Mouse (Mus musculus) intestine, embryonic 16.5 days (tissue): ENCODE data around the gene P4ha1. TPM values are rescaled to one million over a fixed set of nuclear protein-coding genes. Genes with fewer than 3 reads are reported as not detected.
"Not testable (repeated sequence)": the region's sequence is repeated elsewhere in the genome, so short reads cannot be mapped to it uniquely, and the experiment has no call there.

Experiments used
- ATAC-seq: fragments of 200-750 bp; cut with Nextera tagmentation; 2 replicates; pipeline ENCODE4 v1.8.0; 2017; ENCODE audit warnings: moderate TSS enrichment, moderate library complexity
- H3K27ac ChIP-seq: fragments of 300-500 bp; sonication (generic); 2 replicates; pipeline ENCODE4 v1.5.1; 2014; ENCODE audit warnings: mild to moderate bottlenecking, low read length
- H3K27me3 ChIP-seq: fragments of 300-500 bp; sonication (generic); replicated peaks from 2 replicates; pipeline ENCODE4 v1.6.1; 2014; ENCODE audit warnings: low read length, control low read depth, mixed read lengths; ENCODE audit not compliant: control insufficient read depth, insufficient read depth
- H3K36me3 ChIP-seq: fragments of 300-500 bp; sonication (generic); 2 replicates; pipeline ENCODE4 v1.6.1; 2014; ENCODE audit warnings: low read length, control low read depth; ENCODE audit not compliant: control insufficient read depth, insufficient read depth
- H3K4me1 ChIP-seq: fragments of 300-500 bp; sonication (generic); 2 replicates; pipeline ENCODE4 v1.6.1; 2014; ENCODE audit warnings: low read length, control low read depth, mixed read lengths; ENCODE audit not compliant: control insufficient read depth, insufficient read depth
- H3K4me2 ChIP-seq: fragments of 300-500 bp; sonication (generic); 2 replicates; pipeline ENCODE4 v1.6.1; 2014; ENCODE audit warnings: low read depth, low read length, control low read depth
- H3K4me3 ChIP-seq: fragments of 300-500 bp; sonication (generic); 2 replicates; pipeline ENCODE4 v1.5.1; 2014; ENCODE audit warnings: mild to moderate bottlenecking, low read length
- H3K9ac ChIP-seq: fragments of 300-500 bp; sonication (generic); 2 replicates; pipeline ENCODE4 v1.6.1; 2014; ENCODE audit warnings: low read depth, low read length
- H3K9me3 ChIP-seq: fragments of 300-500 bp; sonication (generic); 2 replicates; pipeline ENCODE4 v1.6.1; 2016; ENCODE audit warnings: low read length, control low read depth; ENCODE audit not compliant: control insufficient read depth
- WGBS: fragments of 180-500 bp; shearing (Covaris S2); extraction: QIAGEN DNeasy Blood & Tissue Kit; methylation state at CpG from one replicate; pipeline ENCODE4 v1.1.7; 2014; 5-methylcytosine and 5-hydroxymethylcytosine counted together
- polyA plus RNA-seq: library from polyadenylated mRNA; unstranded; fragments of >200 nt; fragmentation: Nextera tagmentation; extraction: Ambion mirVana; gene quantifications from 2 replicates; pipeline ENCODE4 v1.2.1, GENCODE M21; 2015

The P4ha1 gene
- polyA plus RNA-seq, 1 experiment from 2014 or later = 69.4 TPM

DNA sequence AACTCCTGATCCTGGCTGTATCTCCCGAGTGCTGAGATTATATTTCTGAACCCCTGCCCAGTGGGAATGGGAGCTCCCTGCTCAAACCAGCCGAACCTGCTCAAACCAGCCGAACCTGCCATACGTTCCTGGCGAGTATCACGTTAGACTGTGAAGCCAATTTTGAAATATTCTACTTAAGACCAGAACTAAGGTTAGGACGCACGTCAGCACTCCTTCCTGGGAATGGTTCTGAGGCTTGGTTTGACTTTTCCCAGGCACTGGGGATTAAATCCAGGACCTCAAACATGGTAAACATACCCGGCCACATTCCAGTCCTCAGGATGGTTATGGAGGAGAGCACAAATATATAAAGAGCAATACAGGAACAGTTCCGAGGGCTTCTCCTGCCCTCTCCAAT lies 54.8 kb downstream of the P4ha1 start:
- Histone ChIP-seq H3K27ac (no peak overlapping the region), H3K4me3 (no peak overlapping the region), H3K27me3 (no peaks in the 10 kb centered on the region), H3K36me3 (no peaks in the 10 kb centered on the region), H3K4me1 (no peaks in the 10 kb centered on the region), H3K9ac (no peak overlapping the region), H3K4me2 (no peak overlapping the region), H3K9me3 (no peaks in the 10 kb centered on the region)
- 66% methylated on average over 10 of the region's 10 CpGs for WGBS
- ATAC-seq = no peak

DNA sequence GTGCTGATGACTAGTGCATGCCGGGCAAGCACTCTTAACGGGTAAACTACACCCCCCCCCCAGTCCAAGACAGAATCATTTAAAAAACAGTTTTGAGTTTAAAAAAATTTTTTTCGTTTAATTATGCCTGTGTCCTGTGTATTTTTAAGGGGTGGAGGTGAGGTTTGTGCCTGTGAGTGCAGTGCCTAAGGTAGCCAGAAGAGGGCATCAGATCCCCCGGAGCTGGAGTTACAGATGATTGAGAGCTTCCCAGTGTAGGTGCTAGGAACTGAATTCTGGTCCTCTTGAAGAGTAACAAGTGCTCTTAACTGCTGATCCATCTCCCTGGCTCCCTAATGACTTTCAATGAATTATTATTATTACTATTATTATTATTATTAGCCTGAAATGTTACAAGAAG lies 55.6 kb downstream of the P4ha1 start:
- H3K4me2 ChIP-seq = no peak overlapping the region
- H3K27ac ChIP-seq = no peak overlapping the region
- no peak overlapping the region for H3K4me3 ChIP-seq
- no peaks in the 10 kb centered on the region for H3K36me3 ChIP-seq
- no peaks in the 10 kb centered on the region for H3K4me1 ChIP-seq
- H3K9ac ChIP-seq = no peak overlapping the region
- no peak for ATAC-seq
- 94% methylated on average over 4 of the region's 4 CpGs for WGBS
- H3K27me3 ChIP-seq = no peaks in the 10 kb centered on the region
- no peaks in the 10 kb centered on the region for H3K9me3 ChIP-seq

DNA sequence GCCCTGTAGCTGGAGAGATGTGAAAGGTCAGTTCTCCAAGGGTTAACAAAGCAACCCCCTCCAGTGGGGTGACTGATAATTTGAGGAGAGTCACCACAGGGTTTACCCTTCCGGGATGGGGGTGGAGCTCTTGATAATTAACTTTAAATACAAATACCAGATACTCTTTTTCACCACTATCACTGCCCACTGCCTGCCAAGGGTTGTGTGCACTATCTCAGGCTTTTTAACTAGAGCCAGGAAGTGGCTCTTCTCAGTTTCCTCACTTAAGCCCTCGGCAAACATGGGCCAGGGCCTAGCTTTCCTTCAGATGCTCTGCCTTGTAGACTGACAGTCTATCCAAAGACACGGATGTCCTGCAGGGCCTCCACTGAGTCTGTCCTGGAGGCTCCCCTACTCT lies 56.8 kb downstream of the P4ha1 start:
- no peak for ATAC-seq
- H3K36me3 ChIP-seq = no peaks in the 10 kb centered on the region
- H3K27ac ChIP-seq = no peak overlapping the region
- no peak overlapping the region for H3K4me3 ChIP-seq
- no peak overlapping the region for H3K4me2 ChIP-seq
- H3K4me1 ChIP-seq = no peaks in the 10 kb centered on the region
- no peak overlapping the region for H3K9ac ChIP-seq
- 36% methylated on average over 3 of the region's 3 CpGs for WGBS
- no peaks in the 10 kb centered on the region for H3K27me3 ChIP-seq
- H3K9me3 ChIP-seq = no peaks in the 10 kb centered on the region

DNA sequence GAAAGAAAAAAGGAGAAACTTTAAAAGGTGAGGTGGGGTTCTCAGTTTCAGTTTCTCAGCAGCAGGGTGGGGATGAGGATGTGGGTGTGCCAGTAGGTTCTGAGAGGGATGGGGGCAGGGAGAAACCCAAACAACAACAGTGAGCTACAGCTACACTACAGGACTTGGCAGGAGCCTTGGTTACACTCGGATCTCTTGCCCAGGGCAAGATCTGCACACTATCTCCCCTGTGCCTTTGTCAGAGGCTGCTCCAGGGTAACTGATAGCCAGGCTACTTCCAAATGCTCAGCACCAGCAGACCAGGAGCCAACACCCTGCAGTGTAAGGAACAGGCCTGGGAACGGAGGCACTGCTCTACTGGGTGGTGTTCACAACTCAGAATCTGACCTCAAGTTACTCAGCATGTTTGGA lies 57.3 kb downstream of the P4ha1 start:
- no peak for ATAC-seq
- H3K9me3 ChIP-seq = no peaks in the 10 kb centered on the region
- no peak overlapping the region for H3K4me2 ChIP-seq
- no peak overlapping the region for H3K9ac ChIP-seq
- H3K27ac ChIP-seq = no peak overlapping the region
- WGBS = 48% methylated on average over 2 of the region's 2 CpGs
- H3K4me1 ChIP-seq = no peaks in the 10 kb centered on the region
- H3K27me3 ChIP-seq = no peaks in the 10 kb centered on the region
- H3K36me3 ChIP-seq = no peaks in the 10 kb centered on the region
- no peak overlapping the region for H3K4me3 ChIP-seq

DNA sequence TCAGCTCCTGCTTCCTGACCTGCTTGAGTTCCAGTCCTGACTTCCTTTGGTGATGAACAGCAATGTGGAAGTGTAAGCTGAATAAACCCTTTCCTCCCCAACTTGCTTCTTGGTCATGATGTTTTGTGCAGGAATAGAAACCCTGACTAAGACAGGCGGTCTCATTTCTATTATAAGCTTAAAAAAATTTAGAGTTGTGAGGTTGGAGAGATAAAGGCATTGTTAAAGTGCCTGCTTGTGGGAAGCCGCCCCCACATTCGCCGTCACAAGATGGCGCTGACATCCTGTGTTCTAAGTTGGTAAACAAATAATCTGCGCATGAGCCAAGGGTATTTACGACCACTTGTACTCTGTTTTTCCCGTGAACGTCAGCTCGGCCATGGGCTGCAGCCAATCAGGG lies 58.5 kb downstream of the P4ha1 start:
- H3K27me3 ChIP-seq, ATAC-seq, H3K9me3 ChIP-seq, H3K4me1 ChIP-seq, H3K27ac ChIP-seq, H3K36me3 ChIP-seq, H3K4me2 ChIP-seq, H3K9ac ChIP-seq, H3K4me3 ChIP-seq: not testable (repeated sequence)
- 66% methylated on average over 6 of the region's 10 CpGs for WGBS

DNA sequence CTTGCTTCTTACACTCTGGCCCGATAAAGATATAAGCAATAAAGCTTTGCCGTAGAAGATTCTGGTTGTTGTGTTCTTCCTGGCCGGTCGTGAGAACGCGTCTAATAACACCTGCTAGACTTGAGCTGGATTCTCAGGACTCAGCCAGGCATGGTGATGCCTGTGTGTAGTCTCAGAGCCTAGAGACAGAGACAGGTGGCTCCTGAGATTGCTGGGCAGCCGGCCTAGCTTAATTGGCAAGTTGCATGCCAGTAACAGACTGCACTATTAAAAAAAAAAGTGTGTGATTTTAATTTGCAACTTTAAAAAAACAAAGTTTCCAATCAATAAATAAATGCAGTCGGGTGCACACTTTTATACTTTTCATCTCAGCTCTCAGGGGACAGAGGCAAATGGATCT lies 63.9 kb downstream of the P4ha1 start:
- peaks cover 8% of the 10 kb centered on the region for H3K9me3 ChIP-seq
- WGBS = 87% methylated on average over 7 of the region's 8 CpGs
- no peak overlapping the region for H3K4me3 ChIP-seq
- no peaks in the 10 kb centered on the region for H3K27me3 ChIP-seq
- ATAC-seq = no peak
- H3K9ac ChIP-seq = no peak overlapping the region
- H3K4me1 ChIP-seq = 0 out of 2 replicates have a peak, but pooled peaks cover 1% of the 10 kb centered on the region
- no peaks in the 10 kb centered on the region for H3K36me3 ChIP-seq
- no peak overlapping the region for H3K27ac ChIP-seq
- H3K4me2 ChIP-seq = no peak overlapping the region

DNA sequence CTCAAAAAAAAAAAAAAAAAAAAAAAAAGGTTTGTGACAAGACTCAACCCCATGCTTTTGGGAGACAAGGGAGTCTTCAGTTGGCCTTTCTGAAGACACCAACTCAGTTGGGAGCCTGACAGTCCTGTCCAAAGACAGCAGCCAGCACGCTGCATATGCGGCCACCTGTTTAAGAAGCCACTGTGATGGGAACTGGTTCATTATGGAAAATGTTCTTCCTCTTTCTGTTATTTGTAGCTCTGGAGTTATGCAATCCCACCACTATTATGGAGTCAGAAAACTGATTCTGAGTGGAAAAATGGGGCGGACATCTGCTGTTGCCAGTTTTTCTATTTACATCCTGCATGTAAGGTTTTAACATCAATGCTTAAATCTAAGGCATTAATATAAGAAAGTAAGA lies 66.6 kb downstream of the P4ha1 start:
- H3K9me3 ChIP-seq = peaks cover 8% of the 10 kb centered on the region
- no peaks in the 10 kb centered on the region for H3K36me3 ChIP-seq
- H3K4me2 ChIP-seq = no peak overlapping the region
- H3K27me3 ChIP-seq = no peaks in the 10 kb centered on the region
- no peak overlapping the region for H3K27ac ChIP-seq
- 97% methylated on average over 3 of the region's 3 CpGs for WGBS
- no peak overlapping the region for H3K4me3 ChIP-seq
- H3K9ac ChIP-seq = no peak overlapping the region
- no peak for ATAC-seq
- H3K4me1 ChIP-seq = 0 out of 2 replicates have a peak, but pooled peaks cover 3% of the 10 kb centered on the region

DNA sequence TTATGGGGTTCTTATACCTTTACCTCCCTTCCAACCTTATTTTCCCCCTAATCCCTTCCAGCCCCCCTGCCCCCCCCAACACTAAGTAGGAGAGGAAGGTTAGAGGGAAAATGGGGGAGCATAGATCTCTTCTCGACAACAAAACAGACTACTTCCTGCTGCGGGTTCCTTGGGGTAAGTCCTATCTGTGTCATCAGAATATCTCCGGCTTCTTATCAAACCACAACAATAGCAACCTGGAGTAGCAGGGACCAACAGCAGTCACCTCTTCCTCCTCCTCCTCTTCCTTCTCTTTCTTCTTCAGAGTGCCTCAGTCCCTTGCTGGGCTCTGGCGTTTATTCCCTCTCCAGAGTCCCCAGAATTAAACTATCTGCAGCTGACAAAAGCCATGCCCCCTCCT lies 68.8 kb downstream of the P4ha1 start:
- H3K9me3 ChIP-seq = peaks cover 8% of the 10 kb centered on the region
- H3K36me3 ChIP-seq = no peaks in the 10 kb centered on the region
- 0 out of 2 replicates have a peak, but pooled peaks cover 3% of the 10 kb centered on the region for H3K4me1 ChIP-seq
- H3K27me3 ChIP-seq = no peaks in the 10 kb centered on the region
- H3K27ac ChIP-seq = no peak overlapping the region
- 33% methylated on average over 4 of the region's 4 CpGs for WGBS
- no peak overlapping the region for H3K4me3 ChIP-seq
- H3K4me2 ChIP-seq = no peak overlapping the region
- ATAC-seq = no peak
- H3K9ac ChIP-seq = no peak overlapping the region

DNA sequence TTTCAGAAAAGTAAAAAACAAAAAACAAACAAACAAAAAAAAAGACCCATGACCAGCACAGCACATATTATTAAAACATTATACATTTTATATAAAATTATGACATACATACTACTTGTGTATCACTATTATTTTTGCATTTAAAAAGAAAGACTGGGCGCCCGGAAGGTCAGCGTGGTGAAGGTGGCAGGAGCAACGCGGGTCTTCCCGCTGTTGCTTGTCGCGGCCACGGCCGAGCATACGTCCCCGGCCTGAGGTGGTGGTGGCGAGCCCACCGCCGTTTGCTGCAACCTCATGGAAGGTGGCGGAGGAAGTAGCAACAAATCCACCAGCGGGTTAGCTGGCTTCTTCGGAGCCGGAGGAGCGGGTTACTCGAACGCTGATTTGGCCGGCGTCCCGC lies 72.4 kb downstream of the P4ha1 start, which contains the start of gene Gm10273:
Gm10273 (plus strand) TSS at position 172 of the 400 bp plus-strand sequence.
- not testable (repeated sequence) for H3K4me3 ChIP-seq, H3K4me1 ChIP-seq, H3K9ac ChIP-seq, ATAC-seq, H3K9me3 ChIP-seq, H3K27me3 ChIP-seq, H3K27ac ChIP-seq, H3K36me3 ChIP-seq, H3K4me2 ChIP-seq
- WGBS = 92% methylated on average over 8 of the region's 25 CpGs
